Mouse (Mus musculus) MEL (cell line): ENCODE data around the gene Crybg3. TPM values are rescaled to one million over a fixed set of nuclear protein-coding genes. Genes with fewer than 3 reads are reported as not detected.

Experiments used
- DNase-seq: peaks from one replicate; pipeline ENCODE4 v3.0.0; 2011; ENCODE audit warnings: low read depth, low spot score
- H3K27ac ChIP-seq: 2 replicates; pipeline ENCODE4 v1.5.1; 2012; ENCODE audit warnings: low read depth, mild to moderate bottlenecking, control low read depth, low read length, moderate library complexity; ENCODE audit not compliant: control insufficient read depth
- H3K27me3 ChIP-seq, 2 experiments: fragments of 150-350 bp in 1 of 2; sonication (generic) in 1 of 2; 2 replicates each; pipeline ENCODE4 v1.6.1; 2012; ENCODE audit warnings: low read length in 2 of 2, mild to moderate bottlenecking in 2 of 2, improper control_type of control experiment in 1 of 2, moderate library complexity in 1 of 2; ENCODE audit not compliant: insufficient read depth in 2 of 2, control insufficient read depth in 1 of 2
- H3K36me3 ChIP-seq, 2 experiments: 2 replicates each; pipeline ENCODE4 v1.6.1; 2012 to 2014; ENCODE audit warnings: low read length in 2 of 2, improper control_type of control experiment in 1 of 2, inconsistent platforms in 1 of 2, mild to moderate bottlenecking in 1 of 2; ENCODE audit not compliant: insufficient read depth in 2 of 2, control insufficient read depth in 1 of 2
- H3K4me1 ChIP-seq, 2 experiments: fragments of 150-350 bp in 1 of 2; sonication (generic) in 1 of 2; 2 replicates each; pipeline ENCODE4 v1.6.1; 2012; ENCODE audit warnings: low read length in 2 of 2, improper control_type of control experiment in 1 of 2, mild to moderate bottlenecking in 1 of 2; ENCODE audit not compliant: insufficient read depth in 2 of 2, control insufficient read depth in 1 of 2
- H3K4me3 ChIP-seq, 2 experiments: fragments of 150-350 bp in 1 of 2; sonication (generic) in 1 of 2; 2 replicates each; pipeline ENCODE4 v1.5.1; 2012; ENCODE audit warnings: low read depth in 2 of 2, low read length in 2 of 2, mild to moderate bottlenecking in 2 of 2, moderate library complexity in 2 of 2, control low read depth in 1 of 2, improper control_type of control experiment in 1 of 2; ENCODE audit not compliant: control insufficient read depth in 1 of 2, insufficient read depth in 1 of 2
- H3K79me2 ChIP-seq: 2 replicates; pipeline ENCODE4 v1.6.1; 2012; ENCODE audit warnings: mild to moderate bottlenecking, low read length, moderate library complexity; ENCODE audit not compliant: control insufficient read depth, poor library complexity, insufficient read depth
- H3K9ac ChIP-seq: 2 replicates; pipeline ENCODE4 v1.6.1; 2012; ENCODE audit warnings: low read depth, mild to moderate bottlenecking, control low read depth, low read length, moderate library complexity; ENCODE audit not compliant: control insufficient read depth, poor library complexity, severe bottlenecking
- H3K9me3 ChIP-seq: fragments of 150-350 bp; sonication (generic); replicated peaks from 2 replicates; pipeline ENCODE4 v1.6.1; 2012; ENCODE audit warnings: mild to moderate bottlenecking, low read length, improper control_type of control experiment, moderate library complexity; ENCODE audit not compliant: insufficient read depth
- ELF1 ChIP-seq: IDR thresholded peaks from 2 replicates; pipeline ENCODE4 v1.6.1; 2014; ENCODE audit warnings: low read depth, mild to moderate bottlenecking, inconsistent platforms, low read length, improper control_type of control experiment, moderate library complexity
- KAT2A ChIP-seq: conservative IDR thresholded peaks from 2 replicates; pipeline ENCODE4 v1.6.1; 2012; ENCODE audit warnings: low read depth, low read length, improper control_type of control experiment, inconsistent platforms
- SIN3A ChIP-seq: IDR thresholded peaks from 2 replicates; pipeline ENCODE4 v1.6.1; 2012; ENCODE audit warnings: low read length, improper control_type of control experiment, inconsistent platforms
- ZNF384 ChIP-seq: IDR thresholded peaks from 2 replicates; pipeline ENCODE4 v1.6.1; 2012; ENCODE audit warnings: low read depth, mild to moderate bottlenecking, inconsistent platforms, low read length, improper control_type of control experiment
- polyA plus RNA-seq, 2 experiments: library from polyadenylated mRNA; stranded (reverse) in 1 of 2; unstranded in 1 of 2; fragments of >175 nt in 1 of 2; fragments of >200 nt in 1 of 2; gene quantifications; 2 replicates each; pipeline versions ENCODE4 v1.2.1 to v1.2.4; 2012; ENCODE audit warnings: low replicate concordance in 2 of 2, low read depth in 1 of 2; ENCODE audit not compliant: insufficient read length in 2 of 2, insufficient read depth in 1 of 2, missing spikeins in 1 of 2
- total RNA-seq: library from RNA; depleted of rRNA; stranded (reverse); fragments of 300-350 nt; gene quantifications from 2 replicates; pipeline ENCODE4 v1.2.3, GENCODE M21; 2012; rRNA removed

Gene Crybg3
- total and polyA plus RNA-seq, 3 experiments: 0.63 to 0.73 TPM; not detected in 1

- TF ChIP-seq ZNF384 (no peak), SIN3A (no peak), KAT2A (no peak), ELF1 (no peak)
- Histone ChIP-seq H3K79me2 (no peaks in the 10 kb centered on the region), H3K27me3 (no peaks in the 10 kb centered on the region), H3K36me3 (no peaks in the 10 kb centered on the region), H3K4me3 (no peak overlapping the region), H3K9me3 (no peaks in the 10 kb centered on the region), H3K9ac (no peak overlapping the region), H3K4me1 (no peaks in the 10 kb centered on the region), H3K27ac (no peak overlapping the region)
- no peak for DNase-seq
These were observed 155.8 kb downstream of the Crybg3 start for GRCm38 (mm10) chr16:59444880-59445559.

Other genes starting within 250 kb of the Crybg3 start
- gene Olfr209, start 237.0 kb downstream of the Crybg3 start, total RNA-seq: not detected in 2 replicates
- not detected for gene Olfr209, start 237.0 kb downstream of the Crybg3 start, polyA plus RNA-seq
- gene Gabrr3, start 193.6 kb downstream of the Crybg3 start, total RNA-seq: not detected in 2 replicates
- not detected for gene Gabrr3, start 193.6 kb downstream of the Crybg3 start, polyA plus RNA-seq
- 24.1 and 25.8 TPM in 2 replicates for gene Riox2, start 129.2 kb downstream of the Crybg3 start, total RNA-seq
- 10 to 100 TPM in 1 of 2 experiments, not detected in 1; 23.4 TPM for gene Riox2, start 129.2 kb downstream of the Crybg3 start, polyA plus RNA-seq
- gene Arl6, start 38.4 kb upstream of the Crybg3 start, total RNA-seq: not detected in 2 replicates
- gene Arl6, start 38.4 kb upstream of the Crybg3 start, polyA plus RNA-seq: not detected